Mouse (Mus musculus) ES-Bruce4 (cell line): ENCODE data around the gene Olfr211.

Experiments used
- CTCF ChIP-seq: IDR thresholded peaks from one replicate; pipeline ENCODE4 v1.8.1; 2011; ENCODE audit warnings: low read depth, low read length
- POLR2A ChIP-seq: IDR thresholded peaks from one replicate; pipeline ENCODE4 v1.8.1; 2011; ENCODE audit warnings: low read length; ENCODE audit not compliant: insufficient read depth

DNA sequence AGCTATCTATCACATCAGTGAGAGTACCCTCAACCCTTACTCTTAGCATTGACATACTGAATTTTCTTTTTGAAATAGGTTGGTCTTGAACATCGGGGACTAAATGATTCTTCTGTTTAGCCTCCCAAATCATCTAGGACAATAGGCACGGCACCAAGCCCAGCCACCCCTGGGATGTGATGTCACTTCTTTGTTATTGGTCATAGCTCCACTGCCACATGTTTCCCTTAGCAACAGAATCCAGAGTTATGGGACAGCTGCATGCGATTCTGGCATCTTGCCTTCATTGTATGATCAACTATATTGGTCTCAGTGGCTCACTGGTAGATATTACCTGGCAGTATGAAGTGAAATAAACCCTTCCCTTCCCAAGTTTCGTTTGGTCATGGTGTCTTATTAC is 48.4 kb upstream of the Olfr211 start:
- no peak for TF ChIP-seq POLR2A
- no peak for TF ChIP-seq CTCF
